Mouse (Mus musculus) midbrain, embryonic 11.5 days (tissue): ENCODE measurements around the gene Ptrh1. TPM values are rescaled to one million over a fixed set of nuclear protein-coding genes. Genes with fewer than 3 reads are reported as not detected.

Experiments
- ATAC-seq: fragments of 200-750 bp; cut with Nextera tagmentation; 2 replicates; pipeline ENCODE4 v1.8.0; 2017; ENCODE audit warnings: moderate TSS enrichment, moderate library complexity; ENCODE audit not compliant: low FRiP score
- DNase-seq: peaks from one replicate; pipeline ENCODE4 v3.0.0; 2015; ENCODE audit warnings: low spot score; ENCODE audit errors: missing footprints
- H3K27ac ChIP-seq: fragments of 300-500 bp; sonication (generic); 2 replicates; pipeline ENCODE4 v1.5.1; 2014; ENCODE audit warnings: low read depth, low read length
- H3K27me3 ChIP-seq: fragments of 300-500 bp; sonication (generic); 2 replicates; pipeline ENCODE4 v1.6.1; 2014; ENCODE audit warnings: mild to moderate bottlenecking, low read length, moderate library complexity, mixed read lengths; ENCODE audit not compliant: control insufficient read depth, insufficient read depth
- H3K36me3 ChIP-seq: fragments of 300-500 bp; sonication (generic); 2 replicates; pipeline ENCODE4 v1.6.1; 2014; ENCODE audit warnings: mild to moderate bottlenecking, low read length, moderate library complexity, mixed read lengths; ENCODE audit not compliant: control insufficient read depth, insufficient read depth
- H3K4me1 ChIP-seq: fragments of 300-500 bp; sonication (generic); 2 replicates; pipeline ENCODE4 v1.6.1; 2014; ENCODE audit warnings: low read length; ENCODE audit not compliant: control insufficient read depth, insufficient read depth
- H3K4me2 ChIP-seq: fragments of 300-500 bp; sonication (generic); 2 replicates; pipeline ENCODE4 v1.6.1; 2014; ENCODE audit warnings: mild to moderate bottlenecking, moderate library complexity
- H3K4me3 ChIP-seq: fragments of 300-500 bp; sonication (generic); 2 replicates; pipeline ENCODE4 v1.5.1; 2014; ENCODE audit warnings: low read depth, low read length
- H3K9ac ChIP-seq: fragments of 300-500 bp; sonication (generic); 2 replicates; pipeline ENCODE4 v1.6.1; 2014; ENCODE audit warnings: low read length
- H3K9me3 ChIP-seq: fragments of 300-500 bp; sonication (generic); 2 replicates; pipeline ENCODE4 v1.6.1; 2016; ENCODE audit warnings: low read length; ENCODE audit not compliant: control insufficient read depth
- WGBS: fragments of 180-500 bp; shearing (Covaris S2); extraction: QIAGEN DNeasy Blood & Tissue Kit; methylation state at CpG from one replicate; pipeline ENCODE4 v1.1.7; 2014; 5-methylcytosine and 5-hydroxymethylcytosine counted together
- polyA plus RNA-seq: library from polyadenylated mRNA; unstranded; fragments of >200 nt; fragmentation: Nextera tagmentation; extraction: Ambion mirVana; gene quantifications from 2 replicates; pipeline ENCODE4 v1.2.1, GENCODE M21; 2014

Gene Ptrh1
- polyA plus RNA-seq, 1 experiment from 2014 or later, result 3.2 TPM

- WGBS, result 74% methylated on average over 8 of the region's 8 CpGs
- DNase-seq (peak; percentile 83), ATAC-seq (no peak)
- Histone ChIP-seq H3K9ac (peak overlapping the region; percentile 13; the same call in 1 of the 2 replicates), H3K9me3 (no peaks in the 10 kb centered on the region), H3K36me3 (no peaks in the 10 kb centered on the region), H3K27me3 (no peaks in the 10 kb centered on the region), H3K4me3 (no peak overlapping the region), H3K4me2 (no peak overlapping the region), H3K27ac (peak overlapping the region; percentile 67; the same call in 1 of the 2 replicates), H3K4me1 (peaks cover 7% of the 10 kb centered on the region)
These were observed 48.1 kb downstream of the Ptrh1 start for GRCm38 (mm10) chr2:32823579-32824154.

- Histone ChIP-seq H3K36me3 (no peaks in the 10 kb centered on the region), H3K9me3 (no peaks in the 10 kb centered on the region), H3K4me3 (no peak overlapping the region), H3K27ac (peak overlapping the region; percentile 67), H3K27me3 (no peaks in the 10 kb centered on the region), H3K9ac (no peak overlapping the region), H3K4me2 (no peak overlapping the region), H3K4me1 (peaks cover 7% of the 10 kb centered on the region)
- ATAC-seq (peak; percentile 38; the same call in 1 of the 2 replicates), DNase-seq (peak; percentile 87)
- 42% methylated on average over 8 of the region's 8 CpGs for WGBS
These were observed 48.6 kb downstream of the Ptrh1 start for GRCm38 (mm10) chr2:32824181-32824580.

GRCm38 (mm10) chr2:32824778-32825177, 49.2 kb downstream of the Ptrh1 start:
- Histone ChIP-seq H3K4me2 (no peak overlapping the region), H3K36me3 (no peaks in the 10 kb centered on the region), H3K27ac (peak overlapping the region; percentile 67; the same call in 1 of the 2 replicates), H3K9ac (no peak overlapping the region), H3K27me3 (no peaks in the 10 kb centered on the region), H3K4me3 (no peak overlapping the region), H3K9me3 (no peaks in the 10 kb centered on the region), H3K4me1 (peaks cover 7% of the 10 kb centered on the region)
- 100% methylated on average over 1 of the region's 1 CpGs for WGBS
- DNase-seq (no peak), ATAC-seq (no peak)

- 83% methylated on average over 6 of the region's 6 CpGs for WGBS
- Histone ChIP-seq H3K4me3 (no peak overlapping the region), H3K9ac (no peak overlapping the region), H3K4me1 (peaks cover 7% of the 10 kb centered on the region), H3K4me2 (no peak overlapping the region), H3K27ac (no peak overlapping the region), H3K27me3 (no peaks in the 10 kb centered on the region), H3K9me3 (no peaks in the 10 kb centered on the region), H3K36me3 (no peaks in the 10 kb centered on the region)
- DNase-seq (peak; percentile 33), ATAC-seq (no peak)
These were observed 50.2 kb downstream of the Ptrh1 start for GRCm38 (mm10) chr2:32825796-32826195.

Other genes starting within 250 kb of the Ptrh1 start
- 6.3 and 6.8 TPM in 2 replicates for gene Fam102a, start 240.5 kb upstream of the Ptrh1 start, polyA plus RNA-seq
- gene Dpm2, start 204.9 kb upstream of the Ptrh1 start, polyA plus RNA-seq, result 103 and 110 TPM in 2 replicates
- 2.0 and 2.1 TPM in 2 replicates for gene Pip5kl1, start 201.0 kb upstream of the Ptrh1 start, polyA plus RNA-seq
- gene 9430097D07Rik, start 200.1 kb upstream of the Ptrh1 start, polyA plus RNA-seq, result 0.25 and 0.49 TPM in 2 replicates
- 13.2 and 13.6 TPM in 2 replicates for gene St6galnac4, start 188.7 kb upstream of the Ptrh1 start, polyA plus RNA-seq
- 3.4 and 4.5 TPM in 2 replicates for gene St6galnac6, start 176.1 kb upstream of the Ptrh1 start, polyA plus RNA-seq
- 18.3 and 22.0 TPM in 2 replicates for gene Ak1, start 154.0 kb upstream of the Ptrh1 start, polyA plus RNA-seq
- gene Eng, start 129.2 kb upstream of the Ptrh1 start, polyA plus RNA-seq, result 20.5 and 22.7 TPM in 2 replicates
- 10.3 and 13.9 TPM in 2 replicates for gene Fpgs, start 71.6 kb upstream of the Ptrh1 start, polyA plus RNA-seq
- gene Cdk9, start 62.7 kb upstream of the Ptrh1 start, polyA plus RNA-seq, result 72.8 and 82.6 TPM in 2 replicates
- 23.4 and 25.5 TPM in 2 replicates for gene Sh2d3c, start 54.7 kb upstream of the Ptrh1 start, polyA plus RNA-seq
- 2.0 and 3.0 TPM in 2 replicates for gene 6330409D20Rik, start 34.8 kb upstream of the Ptrh1 start, polyA plus RNA-seq
- gene Tor2a, start 18.6 kb upstream of the Ptrh1 start, polyA plus RNA-seq, result 47.7 and 51.4 TPM in 2 replicates
- 0.26 and 0.30 TPM in 2 replicates for gene Ttc16, start 153 bp upstream of the Ptrh1 start, polyA plus RNA-seq
- gene Cfap157, start 8.6 kb downstream of the Ptrh1 start, polyA plus RNA-seq, result 0.08 and 0.28 TPM in 2 replicates
- 51.4 and 53.8 TPM in 2 replicates for gene Stxbp1, start 71.5 kb downstream of the Ptrh1 start, polyA plus RNA-seq
- 10.3 and 10.6 TPM in 2 replicates for gene Fam129b, start 100.3 kb downstream of the Ptrh1 start, polyA plus RNA-seq
- 129 and 155 TPM in 2 replicates for gene Rpl12, start 185.8 kb downstream of the Ptrh1 start, polyA plus RNA-seq
- gene Lrsam1, start 185.8 kb downstream of the Ptrh1 start, polyA plus RNA-seq, result 9.2 and 9.3 TPM in 2 replicates
- 8.4 and 9.5 TPM in 2 replicates for gene Slc2a8, start 206.3 kb downstream of the Ptrh1 start, polyA plus RNA-seq